Mouse (Mus musculus): ENCODE measurements around the gene Rab1a.

DNA sequence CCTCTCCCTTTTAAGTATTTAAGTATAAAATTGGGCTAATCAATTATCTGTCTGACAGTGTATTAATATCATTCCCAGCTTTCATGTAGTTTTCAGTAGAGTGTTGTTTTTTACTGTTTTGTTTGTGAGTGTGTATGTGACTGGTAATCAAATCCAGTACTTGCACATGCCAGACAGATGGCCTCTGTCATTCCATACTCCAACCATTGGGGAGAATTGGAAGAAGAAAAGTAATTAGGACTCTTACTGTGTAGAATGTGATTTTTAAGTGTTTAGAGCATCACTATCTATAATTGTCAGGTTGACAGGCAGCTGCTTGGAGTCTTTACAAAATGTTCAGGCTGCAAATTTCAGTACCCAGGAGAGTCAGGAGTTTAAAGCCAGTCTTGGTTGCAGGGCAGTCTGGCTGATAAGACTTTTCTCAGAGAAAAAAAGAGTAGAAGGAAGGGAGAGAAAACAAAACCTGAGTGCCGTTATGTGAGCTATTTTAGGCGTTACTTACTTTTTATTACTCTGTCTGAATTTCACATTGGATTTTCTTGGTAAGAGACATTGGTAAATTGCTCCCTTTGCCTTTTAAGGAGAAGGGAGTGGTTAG lies 5.5 kb downstream of the Rab1a start:
- no peak for TF ChIP-seq POLR2A (IDR thresholded peaks at IDR 0.05; ENCODE audit: borderline replicate concordance, control insufficient read depth, low read depth, low read length)
- no peak for TF ChIP-seq CTCF (IDR thresholded peaks at IDR 0.05; ENCODE audit: control insufficient read depth, insufficient read depth, low read length)
